ENCODE assay signal across 10 mouse cellular contexts in genomic region chr7:44572213-44572701, GRCm38 (mm10). TPM values are rescaled to one million over a fixed set of nuclear protein-coding genes. Genes with fewer than 3 reads are reported as not detected.
DNase-seq lines count a peak whose midpoint lies in the region; ATAC-seq lines count a peak whose summit lies in the region.
"Had no signal": no experiment of that assay in that cellular context is flagged by ENCODE, and none has a peak within 500 bp of the region (broad histone marks: within the 10 kb centered on the region; RNA-seq: fewer than 3 reads in every experiment).

Gene Napsa (plus strand): TSS chr7:44572380.

- peak; percentile 88 for ATAC-seq in megakaryocyte progenitor cell, adult 5-6 weeks (replicated peaks; ENCODE audit: poor library complexity)
- ATAC-seq: hindbrain, embryonic 16.5 days had no signal

- DNase-seq in 3134 (ENCODE audit: extremely low read depth, insufficient read length, low spot score) (peak; percentile 39), ZHBTc4 (ENCODE audit: low read depth, low spot score) (peak; percentile 34)
- DNase-seq in kidney, postnatal 25 days: peak; percentile 69 to 85
- DNase-seq in cerebellum, adult 18-20 months: no peak
- no peak for DNase-seq in frontal cortex, postnatal 14 days (ENCODE audit: low spot score in 2 of 2)
- no peak for DNase-seq in right cerebral cortex, postnatal 4 days
- DNase-seq in layer of hippocampus, adult 9-10 months (ENCODE audit: low spot score): no peak
- DNase-seq: gastrocnemius, postnatal 25 days had no signal

RNA-seq across cellular contexts. Expression of gene Napsa, which starts in this region (rescaled TPM):
- 219 and 232 TPM in 2 replicates for total RNA-seq in megakaryocyte progenitor cell, adult 5-6 weeks (2015)
- 91.2 and 121 TPM in 2 replicates for total RNA-seq in megakaryocyte progenitor cell, adult 5-6 weeks (2017)

Comparison
In these comparisons a context has a peak if more than half of its experiments do, and no peak if none do; other contexts are left out.
1. DNase-seq: peak in 3134 (single experiment), ZHBTc4 (single experiment) and kidney, postnatal 25 days (2 of 2); none in cerebellum, adult 18-20 months (0 of 2), frontal cortex, postnatal 14 days (0 of 2), right cerebral cortex, postnatal 4 days (single experiment) and layer of hippocampus, adult 9-10 months (single experiment).